Mouse (Mus musculus): Measurements from ENCODE around the gene Stra6.

GRCm38 (mm10) chr9:58042391-58042790, 21.2 kb upstream of the Stra6 start:
- TF ChIP-seq ZNF384 (IDR thresholded peaks at IDR 0.05; ENCODE audit: low read depth, low read length) (no peak), HCFC1 (IDR thresholded peaks at IDR 0.05; ENCODE audit: borderline replicate concordance, insufficient read depth, low read length) (no peak), ZC3H11A (IDR thresholded peaks at IDR 0.05; ENCODE audit: borderline replicate concordance, low read depth, low read length) (no peak), CHD2 (IDR thresholded peaks at IDR 0.05; ENCODE audit: low read depth, low read length) (no peak)

Data from ES-E14 (cell line).